Mouse (Mus musculus): ENCODE results near the gene Ifngr2. TPM values are rescaled to one million over a fixed set of nuclear protein-coding genes. Genes with fewer than 3 reads are reported as not detected.

The Ifngr2 gene
- polyA plus RNA-seq (2015; fragmentation: Nextera tagmentation; extraction: Ambion mirVana), result 114 and 129 TPM in 2 replicates

DNA sequence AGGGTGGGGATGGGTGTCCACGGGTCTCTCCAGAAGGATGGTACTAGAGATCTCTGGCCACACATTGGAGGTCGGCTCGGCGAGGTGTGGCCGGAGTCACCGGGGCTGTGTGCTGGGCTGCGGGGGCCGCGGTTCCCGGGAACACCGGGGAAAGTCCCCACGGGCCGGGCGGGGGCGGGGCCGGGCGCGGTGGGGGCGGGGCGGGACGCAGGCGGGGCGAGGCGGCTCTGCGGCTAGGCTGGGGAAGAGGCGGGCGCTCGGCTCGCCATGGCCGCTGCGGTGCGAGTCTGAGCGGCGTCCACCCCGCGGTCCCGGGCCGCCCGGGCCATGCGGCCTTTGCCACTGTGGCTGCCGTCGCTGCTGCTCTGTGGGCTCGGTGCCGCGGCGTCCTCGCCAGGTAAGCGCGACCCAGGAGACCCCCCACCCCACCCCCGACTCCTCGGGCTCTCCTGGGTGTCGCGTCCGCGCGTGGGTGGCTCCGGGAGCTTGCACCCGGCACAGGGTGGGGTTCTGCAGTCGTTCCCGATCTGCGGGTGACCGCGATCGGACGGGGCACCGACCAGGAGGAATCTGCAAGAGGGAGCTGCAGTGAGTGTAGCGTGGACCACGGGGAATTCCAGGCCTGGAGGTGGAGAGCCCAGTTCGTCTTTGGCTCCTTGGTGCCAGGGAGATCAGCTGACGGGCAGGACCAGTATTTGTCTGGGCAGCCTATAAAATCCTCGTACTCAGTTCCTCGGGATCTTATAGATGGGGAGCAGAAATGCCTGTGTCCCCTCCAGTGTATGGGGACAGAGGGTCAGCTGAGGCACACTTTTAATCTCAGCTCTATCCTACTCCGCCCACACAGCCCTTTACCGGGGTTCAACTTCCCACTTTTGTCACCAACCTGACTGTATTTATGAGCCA is at the start of gene Ifngr2:
Gene Ifngr2, plus strand, starts transcription at position 237 of the 906 bp plus-strand sequence.
- no peaks in the 10 kb centered on the region for H3K9me3 ChIP-seq (replicated peaks)
- WGBS, result under 1% methylated on average over 50 of the region's 74 CpGs

DNA sequence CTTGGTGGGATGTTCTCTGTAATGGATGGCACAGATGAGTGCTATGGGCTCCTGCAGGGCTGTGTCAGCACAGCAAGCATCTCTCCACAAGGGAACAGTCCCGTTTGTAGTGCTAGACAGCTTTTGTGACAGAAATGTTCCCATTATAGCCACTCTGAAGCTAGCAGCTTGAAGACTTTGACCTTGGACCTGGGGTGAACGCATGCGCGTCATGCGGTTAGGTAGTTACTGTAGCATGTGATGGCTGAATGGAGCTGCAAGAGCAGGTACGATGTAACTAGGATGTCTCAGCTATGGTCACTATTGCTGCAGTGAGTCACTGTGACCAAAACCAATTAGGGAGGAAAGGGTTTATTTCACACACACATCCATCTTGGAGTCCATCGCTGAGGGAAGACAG is 48.8 kb upstream of the Ifngr2 start:
- H3K27me3 ChIP-seq, result no peaks in the 10 kb centered on the region
- no peak overlapping the region for H3K9ac ChIP-seq
- H3K36me3 ChIP-seq, result peaks cover 88% of the 10 kb centered on the region
- H3K4me3 ChIP-seq, result no peak overlapping the region
- H3K9me3 ChIP-seq (replicated peaks), result no peaks in the 10 kb centered on the region
- 91% methylated on average over 7 of the region's 7 CpGs for WGBS
- no peak for ATAC-seq (replicated peaks; ENCODE audit: insufficient number of reproducible peaks, insufficient read depth, low FRiP score, low read depth)
- no peaks in the 10 kb centered on the region for H3K4me1 ChIP-seq (replicated peaks)
- H3K4me2 ChIP-seq, result no peak overlapping the region
- H3K27ac ChIP-seq, result no peak overlapping the region

More for the DNA sequence above, at the start of gene Ifngr2:
- ATAC-seq (replicated peaks; ENCODE audit: insufficient number of reproducible peaks, insufficient read depth, low FRiP score, low read depth), result peak; percentile 89
- H3K4me2 ChIP-seq, result peak within 1 kb of the TSS; percentile 79
- H3K27me3 ChIP-seq, result no peaks in the 10 kb centered on the region
- H3K4me3 ChIP-seq, result peak within 1 kb of the TSS; percentile 99
- peak within 1 kb of the TSS; percentile 95 for H3K27ac ChIP-seq
- peak within 1 kb of the TSS; percentile 100 for H3K9ac ChIP-seq
- no peaks in the 10 kb centered on the region for H3K36me3 ChIP-seq
- H3K4me1 ChIP-seq (replicated peaks), result peaks cover 54% of the 10 kb centered on the region

DNA sequence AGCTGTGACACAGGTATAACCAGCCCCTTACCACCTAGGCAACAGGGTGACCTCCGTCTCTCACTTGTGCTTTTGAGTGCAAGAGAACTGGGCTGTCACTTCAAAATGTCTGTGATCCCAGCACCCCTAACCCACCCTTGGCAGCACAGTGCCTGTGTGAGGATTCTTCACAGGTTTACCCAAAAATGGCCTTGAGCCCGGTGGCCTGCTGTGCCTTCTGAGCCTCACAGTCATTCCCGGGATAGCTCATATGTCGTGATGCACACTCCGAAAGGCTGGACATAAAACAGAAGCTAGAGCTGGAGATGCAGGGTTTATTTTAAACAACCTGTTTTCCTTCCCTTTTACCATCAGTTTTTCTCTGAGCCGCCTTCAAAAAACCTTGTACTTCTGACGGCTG is 42.2 kb upstream of the Ifngr2 start:
- Histone ChIP-seq H3K27ac (no peak overlapping the region), H3K9me3 (replicated peaks) (no peaks in the 10 kb centered on the region), H3K9ac (no peak overlapping the region), H3K4me2 (no peak overlapping the region), H3K27me3 (no peaks in the 10 kb centered on the region), H3K4me3 (no peak overlapping the region), H3K36me3 (peaks cover 70% of the 10 kb centered on the region), H3K4me1 (replicated peaks) (peaks cover 4% of the 10 kb centered on the region; the same call in 1 of the 2 replicates)
- ATAC-seq (replicated peaks; ENCODE audit: insufficient number of reproducible peaks, insufficient read depth, low FRiP score, low read depth), result no peak
- 87% methylated on average over 7 of the region's 7 CpGs for WGBS

DNA sequence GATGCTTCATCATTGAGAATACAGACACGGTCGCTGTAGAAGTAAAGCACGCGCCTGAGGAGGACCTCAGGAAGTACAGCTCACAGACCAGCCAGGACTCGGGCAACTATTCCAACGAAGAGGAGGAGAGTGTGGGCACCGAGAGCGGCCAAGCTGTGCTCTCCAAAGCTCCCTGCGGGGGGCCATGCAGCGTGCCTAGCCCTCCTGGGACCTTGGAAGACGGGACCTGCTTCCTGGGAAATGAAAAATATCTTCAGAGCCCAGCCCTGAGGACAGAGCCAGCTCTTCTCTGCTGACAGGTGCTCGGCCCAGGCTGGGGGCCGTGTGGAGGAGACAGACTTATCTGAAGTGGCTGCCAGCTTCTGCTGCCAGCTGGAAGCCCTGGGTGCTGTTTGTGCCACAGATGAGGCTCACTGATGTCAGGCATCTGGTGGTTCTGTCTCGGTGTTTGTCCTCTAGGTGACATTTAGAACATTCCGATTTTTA is 41.7 kb upstream of the Ifngr2 start:
- Histone ChIP-seq H3K4me2 (no peak overlapping the region), H3K9ac (no peak overlapping the region), H3K4me3 (no peak overlapping the region), H3K9me3 (replicated peaks) (no peaks in the 10 kb centered on the region), H3K36me3 (peaks cover 66% of the 10 kb centered on the region), H3K27me3 (no peaks in the 10 kb centered on the region), H3K4me1 (replicated peaks) (peaks cover 4% of the 10 kb centered on the region; the same call in 1 of the 2 replicates), H3K27ac (no peak overlapping the region; the same call in 1 of the 2 replicates)
- 77% methylated on average over 15 of the region's 15 CpGs for WGBS
- ATAC-seq (replicated peaks; ENCODE audit: insufficient number of reproducible peaks, insufficient read depth, low FRiP score, low read depth), result no peak; the same call in 1 of the 2 replicates

DNA sequence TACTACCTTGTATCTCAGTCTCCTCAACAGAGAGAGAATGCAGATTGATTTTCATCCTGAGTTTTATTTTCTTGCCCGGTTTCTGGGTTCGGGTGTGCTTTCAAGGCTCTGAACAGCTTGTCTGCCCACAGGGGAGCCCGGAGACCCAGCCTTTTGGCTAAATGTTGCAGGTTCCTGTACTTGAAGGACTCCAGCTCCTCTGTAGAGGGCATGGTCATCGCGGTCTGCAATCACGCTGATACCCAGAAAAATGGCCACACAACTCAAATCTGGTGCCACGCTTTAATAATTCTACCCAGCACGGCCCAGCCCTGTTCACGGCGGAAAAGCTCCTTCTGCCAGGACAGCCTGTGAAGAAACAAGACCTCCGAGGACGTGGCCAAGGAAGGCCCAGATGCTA is 40.5 kb upstream of the Ifngr2 start:
- Histone ChIP-seq H3K4me2 (no peak overlapping the region), H3K27me3 (no peaks in the 10 kb centered on the region), H3K4me1 (replicated peaks) (peaks cover 4% of the 10 kb centered on the region; the same call in 1 of the 2 replicates), H3K9ac (no peak overlapping the region), H3K36me3 (peaks cover 56% of the 10 kb centered on the region), H3K4me3 (no peak overlapping the region), H3K27ac (no peak overlapping the region), H3K9me3 (replicated peaks) (no peaks in the 10 kb centered on the region)
- no peak for ATAC-seq (replicated peaks; ENCODE audit: insufficient number of reproducible peaks, insufficient read depth, low FRiP score, low read depth)
- 92% methylated on average over 12 of the region's 12 CpGs for WGBS

DNA sequence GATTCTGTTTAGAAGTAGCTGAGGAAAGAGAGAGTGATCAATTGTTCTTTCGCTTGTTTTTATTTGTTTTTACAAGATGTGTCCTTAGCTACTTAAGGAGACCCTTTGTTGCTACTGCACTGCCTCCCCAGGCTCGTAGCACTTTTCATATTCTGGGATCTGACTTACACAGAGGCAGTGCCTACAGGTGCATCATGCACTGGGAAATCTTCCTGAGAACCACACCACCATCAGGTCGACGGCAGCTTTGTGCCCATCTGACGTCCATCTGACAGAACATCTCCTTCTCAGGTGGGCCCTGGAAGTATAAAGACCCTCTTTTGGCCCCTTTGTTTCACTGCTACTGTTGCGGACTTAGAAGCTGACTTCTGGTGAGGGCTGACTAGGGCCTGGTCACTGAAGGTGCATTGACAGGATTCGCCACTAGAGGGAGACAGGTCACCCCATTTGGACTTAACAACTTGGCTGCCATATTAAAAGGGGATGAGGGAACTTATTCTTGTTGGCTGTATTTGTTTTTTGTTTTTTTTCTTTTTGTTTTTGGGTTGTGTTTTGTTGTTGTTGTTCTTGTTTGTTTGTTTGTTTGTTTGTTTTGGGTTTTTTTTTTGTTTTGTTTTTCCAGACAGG is 34.6 kb upstream of the Ifngr2 start:
- Histone ChIP-seq H3K27me3 (no peaks in the 10 kb centered on the region), H3K4me2 (no peak overlapping the region), H3K4me3 (no peak overlapping the region), H3K27ac (no peak overlapping the region), H3K9me3 (replicated peaks) (no peaks in the 10 kb centered on the region), H3K9ac (no peak overlapping the region), H3K4me1 (replicated peaks) (no peaks in the 10 kb centered on the region), H3K36me3 (peaks cover 5% of the 10 kb centered on the region; the same call in 1 of the 2 replicates)
- no peak for ATAC-seq (replicated peaks; ENCODE audit: insufficient number of reproducible peaks, insufficient read depth, low FRiP score, low read depth)
- 37% methylated on average over 7 of the region's 7 CpGs for WGBS

DNA sequence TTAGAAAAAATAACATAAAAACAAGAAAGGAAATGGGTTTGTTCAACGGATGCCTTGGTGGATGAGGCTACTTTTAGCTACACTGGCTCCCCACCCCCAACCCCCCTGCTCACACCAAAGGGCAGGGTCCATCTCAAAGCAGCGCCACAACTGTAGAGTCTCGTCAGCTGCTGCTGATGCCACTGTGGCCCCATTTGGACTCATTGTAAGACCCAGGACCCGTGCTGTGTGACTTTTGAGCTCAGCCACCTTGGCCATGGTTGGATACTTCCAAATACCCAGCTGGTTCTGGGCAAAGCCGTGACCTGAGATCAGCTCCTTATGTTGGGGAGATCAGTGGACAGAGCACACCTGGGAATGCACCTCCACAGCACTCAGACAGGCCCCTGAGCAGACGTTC is 33.8 kb upstream of the Ifngr2 start:
- WGBS, result 81% methylated on average over 6 of the region's 6 CpGs
- H3K4me3 ChIP-seq, result no peak overlapping the region
- H3K9me3 ChIP-seq (replicated peaks), result no peaks in the 10 kb centered on the region
- H3K4me2 ChIP-seq, result no peak overlapping the region
- no peak overlapping the region for H3K27ac ChIP-seq
- no peaks in the 10 kb centered on the region for H3K27me3 ChIP-seq
- no peak overlapping the region for H3K9ac ChIP-seq
- peaks cover 5% of the 10 kb centered on the region; the same call in 1 of the 2 replicates for H3K36me3 ChIP-seq
- H3K4me1 ChIP-seq (replicated peaks), result no peaks in the 10 kb centered on the region
- no peak for ATAC-seq (replicated peaks; ENCODE audit: insufficient number of reproducible peaks, insufficient read depth, low FRiP score, low read depth)

DNA sequence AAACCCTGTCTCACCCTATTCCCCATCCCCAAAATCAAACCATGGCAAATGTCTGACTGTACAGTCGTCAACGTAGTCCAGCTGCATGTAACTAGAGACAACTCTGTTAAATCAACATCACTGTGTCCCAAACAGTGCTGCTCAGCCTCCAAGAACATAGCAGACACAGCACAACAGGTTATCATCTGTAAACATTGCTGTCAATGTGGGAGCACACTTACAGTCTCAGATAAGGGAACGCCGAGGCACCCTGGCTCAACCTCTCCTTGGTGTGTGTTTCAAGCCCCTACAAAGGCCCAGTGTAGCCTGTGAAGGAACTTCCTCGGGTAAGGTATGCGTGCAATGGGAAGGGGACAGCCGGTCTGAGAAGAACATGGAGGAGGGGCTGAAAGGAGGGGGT is 29.9 kb upstream of the Ifngr2 start:
- Histone ChIP-seq H3K4me1 (replicated peaks) (no peaks in the 10 kb centered on the region), H3K9ac (no peak overlapping the region), H3K27ac (no peak overlapping the region), H3K9me3 (replicated peaks) (no peaks in the 10 kb centered on the region), H3K27me3 (no peaks in the 10 kb centered on the region), H3K36me3 (no peaks in the 10 kb centered on the region), H3K4me3 (no peak overlapping the region), H3K4me2 (no peak overlapping the region)
- WGBS, result 46% methylated on average over 7 of the region's 7 CpGs
- no peak for ATAC-seq (replicated peaks; ENCODE audit: insufficient number of reproducible peaks, insufficient read depth, low FRiP score, low read depth)

DNA sequence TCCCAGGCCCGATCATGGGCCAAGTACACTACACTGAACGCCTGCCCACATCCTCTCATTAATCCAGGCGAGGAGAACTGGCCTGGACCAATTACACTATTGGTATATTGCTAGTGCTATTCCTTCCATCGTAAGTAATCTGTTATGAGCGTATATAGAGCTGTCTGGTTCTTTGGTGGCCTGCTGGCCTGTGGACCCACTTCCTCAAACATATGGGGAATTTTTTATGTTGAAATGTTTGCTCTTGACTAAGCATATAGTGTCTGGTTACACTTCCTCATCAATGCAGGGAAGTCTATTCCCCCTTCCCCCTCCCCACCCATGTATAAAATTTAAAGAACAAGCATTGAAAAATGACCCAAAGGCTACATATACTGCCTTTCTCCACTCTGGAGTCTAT is 24.8 kb upstream of the Ifngr2 start:
- no peak for ATAC-seq (replicated peaks; ENCODE audit: insufficient number of reproducible peaks, insufficient read depth, low FRiP score, low read depth)
- Histone ChIP-seq H3K9me3 (replicated peaks) (no peaks in the 10 kb centered on the region), H3K4me1 (replicated peaks) (no peaks in the 10 kb centered on the region; the same call in 1 of the 2 replicates), H3K4me3 (no peak overlapping the region), H3K36me3 (no peaks in the 10 kb centered on the region), H3K27ac (no peak overlapping the region), H3K4me2 (no peak overlapping the region), H3K27me3 (no peaks in the 10 kb centered on the region), H3K9ac (no peak overlapping the region)
- 78% methylated on average over 5 of the region's 5 CpGs for WGBS

DNA sequence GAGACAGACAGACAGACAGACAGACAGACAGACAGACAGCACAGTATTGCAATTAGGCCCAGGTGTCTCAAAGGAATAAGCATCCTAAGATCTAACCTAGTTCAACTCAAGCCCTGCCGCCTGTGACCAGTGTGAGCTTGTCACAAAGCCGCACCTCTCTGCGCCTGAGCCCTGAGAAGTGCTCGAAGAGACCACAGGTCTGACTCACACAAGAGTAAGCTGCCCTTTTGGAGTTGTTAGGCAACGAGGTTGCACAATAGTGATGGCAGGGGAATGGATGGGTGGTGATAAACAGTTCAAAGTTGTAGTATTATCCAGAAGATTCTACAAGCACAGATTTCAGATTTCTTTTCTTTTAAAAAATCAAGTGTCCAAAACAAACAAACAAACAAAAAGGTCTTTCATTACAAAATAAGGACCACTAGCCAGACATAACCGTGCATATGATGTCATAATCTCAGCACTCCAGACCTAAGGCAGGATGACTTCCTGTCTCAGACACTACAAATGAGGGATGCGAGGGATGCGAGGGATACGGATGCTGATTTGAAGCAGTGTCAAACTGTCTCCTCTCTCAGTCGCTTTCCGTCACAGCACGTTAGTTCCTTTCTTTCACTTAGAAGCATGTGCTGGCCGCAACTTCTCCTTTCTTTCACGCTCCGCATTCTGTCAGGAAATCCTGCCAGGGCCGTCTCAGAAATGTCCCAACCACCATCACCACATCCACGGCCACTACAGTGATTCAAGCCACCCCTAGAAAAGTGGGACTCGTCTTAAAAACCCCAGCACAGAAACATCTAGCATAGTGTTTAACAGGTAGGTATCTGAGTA is 24.2 kb upstream of the Ifngr2 start:
- H3K27ac ChIP-seq, result no peak overlapping the region
- no peak overlapping the region for H3K4me2 ChIP-seq
- H3K4me3 ChIP-seq, result no peak overlapping the region
- H3K9ac ChIP-seq, result no peak overlapping the region
- H3K9me3 ChIP-seq (replicated peaks), result no peaks in the 10 kb centered on the region
- H3K27me3 ChIP-seq, result no peaks in the 10 kb centered on the region
- no peak for ATAC-seq (replicated peaks; ENCODE audit: insufficient number of reproducible peaks, insufficient read depth, low FRiP score, low read depth)
- no peaks in the 10 kb centered on the region for H3K36me3 ChIP-seq
- H3K4me1 ChIP-seq (replicated peaks), result peaks cover 6% of the 10 kb centered on the region
- WGBS, result 69% methylated on average over 18 of the region's 18 CpGs

DNA sequence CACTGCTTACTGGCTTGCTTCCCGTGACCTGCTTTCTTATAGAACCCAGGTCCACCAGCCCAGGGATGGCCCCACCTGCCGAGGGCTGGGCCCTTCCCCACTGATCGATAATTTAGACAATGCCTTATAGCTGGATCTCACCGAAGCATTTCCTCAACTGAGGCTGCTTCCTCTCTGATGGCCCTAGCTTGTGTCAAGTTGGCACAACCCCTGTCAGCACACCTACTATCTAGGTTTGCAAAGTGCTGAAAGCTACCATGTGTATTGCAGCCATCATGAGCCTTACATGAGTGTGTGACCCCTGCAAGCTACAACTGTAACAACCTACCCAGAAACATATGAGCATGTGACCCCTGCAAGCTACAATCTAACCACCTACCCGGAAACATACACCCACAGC is 22.7 kb upstream of the Ifngr2 start:
- H3K27me3 ChIP-seq, result no peaks in the 10 kb centered on the region
- H3K9ac ChIP-seq, result no peak overlapping the region
- 71% methylated on average over 5 of the region's 5 CpGs for WGBS
- H3K4me2 ChIP-seq, result no peak overlapping the region
- no peak for ATAC-seq (replicated peaks; ENCODE audit: insufficient number of reproducible peaks, insufficient read depth, low FRiP score, low read depth)
- no peak overlapping the region for H3K27ac ChIP-seq
- H3K9me3 ChIP-seq (replicated peaks), result no peaks in the 10 kb centered on the region
- peaks cover 17% of the 10 kb centered on the region for H3K4me1 ChIP-seq (replicated peaks)
- no peaks in the 10 kb centered on the region for H3K36me3 ChIP-seq
- H3K4me3 ChIP-seq, result no peak overlapping the region
